19 mouse cellular contexts compared by ENCODE assay signal in the genomic region with DNA sequence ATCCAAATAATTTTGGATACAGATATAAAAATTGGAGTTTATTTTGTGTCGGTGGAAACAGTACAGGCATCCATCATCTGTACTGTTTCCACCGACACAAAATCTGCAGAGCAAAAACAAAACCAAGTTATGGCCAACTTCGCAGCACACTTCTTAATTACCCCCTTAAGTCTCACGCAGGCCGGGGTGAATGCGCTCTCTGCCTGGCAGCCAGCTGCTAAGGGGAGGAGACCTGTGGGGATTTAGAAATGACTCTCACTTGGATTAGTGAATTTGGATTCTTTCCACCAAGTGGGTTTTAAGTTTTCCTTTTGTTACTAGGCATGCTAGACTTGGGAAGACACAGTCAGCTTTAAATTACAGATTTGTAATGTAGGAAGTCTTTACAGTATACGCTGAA. TPM values are rescaled to one million over a fixed set of nuclear protein-coding genes. Genes with fewer than 3 reads are reported as not detected.
DNase-seq lines count a peak whose midpoint lies in the region; ATAC-seq and TF ChIP-seq lines count a peak whose summit lies in the region.
"Had no signal": no experiment of that assay in that cellular context is flagged by ENCODE, and none has a peak within 500 bp of the region (broad histone marks: within the 10 kb centered on the region; RNA-seq: fewer than 3 reads in every experiment).

No protein-coding gene starts in this region.

- H3K4me2 ChIP-seq in embryonic facial prominence, embryonic 14.5 days (ENCODE audit: low read depth, low read length), result no peak overlapping the region
- H3K4me2 ChIP-seq in forebrain, embryonic 14.5 days (ENCODE audit: low read length), result no peak overlapping the region
- no peak overlapping the region for H3K4me2 ChIP-seq in forebrain, embryonic 16.5 days (ENCODE audit: low read length)
- H3K4me2 ChIP-seq: embryonic facial prominence, embryonic 12.5 days; embryonic facial prominence, embryonic 15.5 days; forebrain, embryonic 13.5 days had no signal

- TF ChIP-seq CTCF in brain, embryonic 14.5 days (IDR thresholded peaks at IDR 0.05; ENCODE audit: borderline replicate concordance, extremely low read depth, insufficient read depth, insufficient read length), result no peak

- ATAC-seq in embryonic facial prominence, embryonic 14.5 days (ENCODE audit: low read depth), result peak; percentile 44; the same call in 1 of the 2 replicates
- no peak for ATAC-seq in forebrain, embryonic 14.5 days
- no peak for ATAC-seq in forebrain, embryonic 16.5 days
- ATAC-seq: forebrain, embryonic 13.5 days had no signal

- no peak for TF ChIP-seq POLR2A in brain, embryonic 14.5 days (IDR thresholded peaks at IDR 0.05; ENCODE audit: borderline replicate concordance, extremely low read depth, insufficient read depth, insufficient read length, poor library complexity, severe bottlenecking)

- no peaks in the 10 kb centered on the region for H3K27me3 ChIP-seq in embryonic facial prominence, embryonic 14.5 days (replicated peaks; ENCODE audit: control insufficient read depth, insufficient read depth, low read length)
- H3K27me3 ChIP-seq in embryonic facial prominence, embryonic 10.5 days (replicated peaks; ENCODE audit: low read depth, poor library complexity, severe bottlenecking), result no peaks in the 10 kb centered on the region
- no peaks in the 10 kb centered on the region for H3K27me3 ChIP-seq in forebrain, embryonic 14.5 days (replicated peaks; ENCODE audit: control insufficient read depth, insufficient read depth, low read length)
- no peaks in the 10 kb centered on the region for H3K27me3 ChIP-seq in forebrain, embryonic 16.5 days (replicated peaks; ENCODE audit: control insufficient read depth, insufficient read depth, low read length)
- H3K27me3 ChIP-seq: embryonic facial prominence, embryonic 12.5 days; embryonic facial prominence, embryonic 15.5 days; forebrain, embryonic 13.5 days had no signal

- 55% methylated on average over 7 of the region's 7 CpGs for WGBS in embryonic facial prominence, embryonic 14.5 days
- 76% methylated on average over 7 of the region's 7 CpGs for WGBS in embryonic facial prominence, embryonic 10.5 days
- 32% methylated on average over 7 of the region's 7 CpGs for WGBS in forebrain, embryonic 14.5 days
- WGBS in forebrain, embryonic 16.5 days, result 39% methylated on average over 7 of the region's 7 CpGs

- peaks cover 5% of the 10 kb centered on the region; the same call in 1 of the 2 replicates for H3K36me3 ChIP-seq in embryonic facial prominence, embryonic 14.5 days (ENCODE audit: control insufficient read depth, insufficient read depth, low read length)
- H3K36me3 ChIP-seq in embryonic facial prominence, embryonic 10.5 days (replicated peaks), result no peaks in the 10 kb centered on the region
- H3K36me3 ChIP-seq in forebrain, embryonic 14.5 days (ENCODE audit: control insufficient read depth, insufficient read depth, low read length), result no peaks in the 10 kb centered on the region
- peaks cover 6% of the 10 kb centered on the region; the same call in 1 of the 2 replicates for H3K36me3 ChIP-seq in forebrain, embryonic 16.5 days (ENCODE audit: control insufficient read depth, insufficient read depth)
- H3K36me3 ChIP-seq: embryonic facial prominence, embryonic 12.5 days; forebrain, embryonic 10.5 days had no signal

- peak; percentile 44 for DNase-seq in embryonic facial prominence, embryonic 14.5 days (ENCODE audit: low spot score)
- DNase-seq in embryonic facial prominence, embryonic 10.5 days (ENCODE audit: low spot score), result no peak
- peak; percentile 29 for DNase-seq in forebrain, embryonic 14.5 days (ENCODE audit: low spot score)
- DNase-seq in brain, embryonic 14.5 days (ENCODE audit: low read depth), result peak; percentile 62
- no peak for DNase-seq in cerebellum, postnatal 10 days
- DNase-seq: adrenal gland, adult 2 months; adrenal gland, postnatal 10 days; adrenal gland, postnatal 25 days; cerebellum, adult 11-12 months; cerebellum, adult 2 months; cerebellum, adult 9-10 months; cerebellum, postnatal 14 days; cerebellum, postnatal 36 days had no signal

- H3K27ac ChIP-seq in embryonic facial prominence, embryonic 14.5 days (replicated peaks; ENCODE audit: low read depth, low read length), result no peak overlapping the region
- H3K27ac ChIP-seq in embryonic facial prominence, embryonic 10.5 days (replicated peaks), result no peak overlapping the region
- H3K27ac ChIP-seq in forebrain, embryonic 14.5 days (ENCODE audit: low read depth, low read length), result no peak overlapping the region
- H3K27ac ChIP-seq in forebrain, embryonic 16.5 days (ENCODE audit: low read length), result no peak overlapping the region
- H3K27ac ChIP-seq: embryonic facial prominence, embryonic 12.5 days; embryonic facial prominence, embryonic 15.5 days; forebrain, embryonic 10.5 days; forebrain, embryonic 13.5 days had no signal

- no peak overlapping the region for H3K4me3 ChIP-seq in embryonic facial prominence, embryonic 14.5 days (ENCODE audit: low read depth, low read length)
- H3K4me3 ChIP-seq in embryonic facial prominence, embryonic 10.5 days, result no peak overlapping the region
- no peak overlapping the region for H3K4me3 ChIP-seq in forebrain, embryonic 14.5 days (ENCODE audit: low read depth, low read length)
- H3K4me3 ChIP-seq in forebrain, embryonic 16.5 days (replicated peaks; ENCODE audit: low read length), result no peak overlapping the region
- H3K4me3 ChIP-seq: embryonic facial prominence, embryonic 12.5 days; embryonic facial prominence, embryonic 15.5 days; erythroblast, embryonic 14.5 days; forebrain, embryonic 10.5 days; forebrain, embryonic 13.5 days had no signal

- no peak overlapping the region for H3K9ac ChIP-seq in embryonic facial prominence, embryonic 14.5 days (ENCODE audit: low read depth, low read length)
- H3K9ac ChIP-seq in forebrain, embryonic 14.5 days (ENCODE audit: low read length), result no peak overlapping the region
- no peak overlapping the region for H3K9ac ChIP-seq in forebrain, embryonic 16.5 days (replicated peaks; ENCODE audit: low read depth, low read length)
- H3K9ac ChIP-seq: embryonic facial prominence, embryonic 12.5 days; embryonic facial prominence, embryonic 15.5 days; forebrain, embryonic 13.5 days had no signal

- no peaks in the 10 kb centered on the region for H3K9me3 ChIP-seq in embryonic facial prominence, embryonic 14.5 days (ENCODE audit: control insufficient read depth, low read length)
- no peaks in the 10 kb centered on the region for H3K9me3 ChIP-seq in embryonic facial prominence, embryonic 10.5 days
- H3K9me3 ChIP-seq in forebrain, embryonic 14.5 days (replicated peaks; ENCODE audit: control insufficient read depth, low read length), result no peaks in the 10 kb centered on the region
- no peaks in the 10 kb centered on the region for H3K9me3 ChIP-seq in forebrain, embryonic 16.5 days (ENCODE audit: control insufficient read depth, low read length)
- H3K9me3 ChIP-seq: embryonic facial prominence, embryonic 12.5 days; embryonic facial prominence, embryonic 15.5 days; forebrain, embryonic 10.5 days; forebrain, embryonic 13.5 days had no signal

- no peaks in the 10 kb centered on the region for H3K4me1 ChIP-seq in embryonic facial prominence, embryonic 14.5 days (ENCODE audit: control insufficient read depth, insufficient read depth, low read length)
- no peaks in the 10 kb centered on the region for H3K4me1 ChIP-seq in embryonic facial prominence, embryonic 10.5 days
- no peaks in the 10 kb centered on the region for H3K4me1 ChIP-seq in forebrain, embryonic 14.5 days (ENCODE audit: control insufficient read depth, insufficient read depth, low read length)
- H3K4me1 ChIP-seq in forebrain, embryonic 16.5 days (replicated peaks; ENCODE audit: control insufficient read depth, insufficient read depth, low read length), result no peaks in the 10 kb centered on the region
- H3K4me1 ChIP-seq: embryonic facial prominence, embryonic 12.5 days; embryonic facial prominence, embryonic 15.5 days; forebrain, embryonic 13.5 days had no signal

RNA-seq across cellular contexts. Expression of gene Ankrd42, which starts 26.1 kb away (rescaled TPM):
- polyA plus RNA-seq in embryonic facial prominence, embryonic 14.5 days (2014; fragmentation: Nextera tagmentation; extraction: Ambion mirVana), result 5.8 and 7.2 TPM in 2 replicates
- polyA plus RNA-seq in embryonic facial prominence, embryonic 10.5 days (2016; fragmentation: Nextera tagmentation; extraction: Ambion mirVana), result 10.0 and 11.4 TPM in 2 replicates
- 10.2 and 13.7 TPM in 2 replicates for polyA plus RNA-seq in forebrain, embryonic 14.5 days (2014; fragmentation: Nextera tagmentation; extraction: Ambion mirVana)
- 17.1 and 21.7 TPM in 2 replicates for polyA plus RNA-seq in forebrain, embryonic 16.5 days (2015; fragmentation: Nextera tagmentation; extraction: Ambion mirVana)
- polyA plus RNA-seq in brain, embryonic 14.5 days (2012; rRNA removed), result 7.7 and 12.0 TPM in 2 replicates

RNA-seq across cellular contexts. Expression of gene Ccdc90b, which starts 49.9 kb away (rescaled TPM):
- 49.0 and 56.1 TPM in 2 replicates for polyA plus RNA-seq in embryonic facial prominence, embryonic 14.5 days (2014; fragmentation: Nextera tagmentation; extraction: Ambion mirVana)
- 49.1 and 51.1 TPM in 2 replicates for polyA plus RNA-seq in embryonic facial prominence, embryonic 10.5 days (2016; fragmentation: Nextera tagmentation; extraction: Ambion mirVana)
- polyA plus RNA-seq in forebrain, embryonic 14.5 days (2014; fragmentation: Nextera tagmentation; extraction: Ambion mirVana), result 68.3 and 71.8 TPM in 2 replicates
- 56.2 and 65.1 TPM in 2 replicates for polyA plus RNA-seq in forebrain, embryonic 16.5 days (2015; fragmentation: Nextera tagmentation; extraction: Ambion mirVana)
- polyA plus RNA-seq in brain, embryonic 14.5 days (2012; rRNA removed), result 37.3 and 40.8 TPM in 2 replicates

RNA-seq across cellular contexts. Expression of gene Pcf11, which starts 58.9 kb away (rescaled TPM):
- 19.0 and 19.6 TPM in 2 replicates for polyA plus RNA-seq in embryonic facial prominence, embryonic 14.5 days (2014; fragmentation: Nextera tagmentation; extraction: Ambion mirVana)
- 18.4 and 20.6 TPM in 2 replicates for polyA plus RNA-seq in embryonic facial prominence, embryonic 10.5 days (2016; fragmentation: Nextera tagmentation; extraction: Ambion mirVana)
- polyA plus RNA-seq in forebrain, embryonic 14.5 days (2014; fragmentation: Nextera tagmentation; extraction: Ambion mirVana), result 17.6 and 18.4 TPM in 2 replicates
- polyA plus RNA-seq in forebrain, embryonic 16.5 days (2015; fragmentation: Nextera tagmentation; extraction: Ambion mirVana), result 24.5 and 27.3 TPM in 2 replicates
- 28.1 TPM in 2 replicates for polyA plus RNA-seq in brain, embryonic 14.5 days (2012; rRNA removed)

Comparison
In these comparisons a context has a peak if more than half of its experiments do, and no peak if none do; other contexts are left out.
1. DNase-seq: peak in embryonic facial prominence, embryonic 14.5 days (single experiment), forebrain, embryonic 14.5 days (single experiment) and brain, embryonic 14.5 days (single experiment); none in embryonic facial prominence, embryonic 10.5 days (single experiment) and cerebellum, postnatal 10 days (0 of 2).